ENCODE assay signal across 21 mouse cellular contexts in genomic region chr2:148467921-148468440, GRCm38 (mm10). TPM values are rescaled to one million over a fixed set of nuclear protein-coding genes. Genes with fewer than 3 reads are reported as not detected.
DNase-seq lines count a peak whose midpoint lies in the region; ATAC-seq and TF ChIP-seq lines count a peak whose summit lies in the region.
"Had no signal": no experiment of that assay in that cellular context is flagged by ENCODE, and none has a peak within 500 bp of the region (broad histone marks: within the 10 kb centered on the region; RNA-seq: fewer than 3 reads in every experiment).

No protein-coding gene starts in this region.

- no peak for TF ChIP-seq CTCF in lung, postnatal 0 days (IDR thresholded peaks at IDR 0.05)

- H3K9ac ChIP-seq in heart, embryonic 15.5 days = no peak overlapping the region
- H3K9ac ChIP-seq in kidney, embryonic 14.5 days (ENCODE audit: low read depth, low read length) = no peak overlapping the region
- H3K9ac ChIP-seq in lung, postnatal 0 days (replicated peaks; ENCODE audit: low read depth) = no peak overlapping the region
- H3K9ac ChIP-seq: embryonic facial prominence, embryonic 12.5 days; forebrain, postnatal 0 days; hindbrain, embryonic 13.5 days; midbrain, embryonic 12.5 days; stomach, embryonic 15.5 days had no signal

- 68% methylated on average over 3 of the region's 3 CpGs for WGBS in heart, embryonic 15.5 days
- 74% methylated on average over 3 of the region's 3 CpGs for WGBS in kidney, embryonic 14.5 days
- 65% methylated on average over 3 of the region's 3 CpGs for WGBS in lung, postnatal 0 days

- H3K36me3 ChIP-seq in heart, embryonic 15.5 days = no peaks in the 10 kb centered on the region
- no peaks in the 10 kb centered on the region for H3K36me3 ChIP-seq in kidney, embryonic 14.5 days (ENCODE audit: control insufficient read depth, insufficient read depth, low read length)
- H3K36me3 ChIP-seq in lung, postnatal 0 days (ENCODE audit: insufficient read depth, low read length) = no peaks in the 10 kb centered on the region
- H3K36me3 ChIP-seq: embryonic facial prominence, embryonic 12.5 days; hindbrain, embryonic 13.5 days; limb, embryonic 10.5 days; midbrain, embryonic 12.5 days; stomach, embryonic 15.5 days had no signal

- no peak for TF ChIP-seq EP300 in lung, postnatal 0 days (IDR thresholded peaks at IDR 0.05)

- no peak overlapping the region for H3K4me3 ChIP-seq in heart, embryonic 15.5 days
- H3K4me3 ChIP-seq in kidney, embryonic 14.5 days (ENCODE audit: low read length) = no peak overlapping the region
- H3K4me3 ChIP-seq in lung, postnatal 0 days (ENCODE audit: low read depth, low read length) = no peak overlapping the region
- H3K4me3 ChIP-seq: embryonic facial prominence, embryonic 12.5 days; hindbrain, embryonic 13.5 days; limb, embryonic 10.5 days; midbrain, embryonic 12.5 days; stomach, embryonic 15.5 days had no signal

- H3K9me3 ChIP-seq in heart, embryonic 15.5 days (replicated peaks) = no peaks in the 10 kb centered on the region
- H3K9me3 ChIP-seq in kidney, embryonic 14.5 days (ENCODE audit: control insufficient read depth, low read length) = no peaks in the 10 kb centered on the region
- no peaks in the 10 kb centered on the region for H3K9me3 ChIP-seq in lung, postnatal 0 days (ENCODE audit: low read length)
- H3K9me3 ChIP-seq: embryonic facial prominence, embryonic 12.5 days; hindbrain, embryonic 13.5 days; limb, embryonic 10.5 days; midbrain, embryonic 12.5 days; stomach, embryonic 15.5 days had no signal

- no peaks in the 10 kb centered on the region for H3K27me3 ChIP-seq in heart, embryonic 15.5 days
- H3K27me3 ChIP-seq in kidney, embryonic 14.5 days (ENCODE audit: control insufficient read depth, insufficient read depth, low read length) = no peaks in the 10 kb centered on the region
- no peaks in the 10 kb centered on the region for H3K27me3 ChIP-seq in lung, postnatal 0 days (replicated peaks; ENCODE audit: insufficient read depth, low read length)
- H3K27me3 ChIP-seq: embryonic facial prominence, embryonic 12.5 days; hindbrain, embryonic 13.5 days; midbrain, embryonic 12.5 days; stomach, embryonic 15.5 days had no signal

- peaks cover 8% of the 10 kb centered on the region for H3K4me1 ChIP-seq in heart, embryonic 15.5 days (replicated peaks)
- H3K4me1 ChIP-seq in kidney, embryonic 14.5 days (ENCODE audit: control insufficient read depth, insufficient read depth, low read length) = no peaks in the 10 kb centered on the region
- no peaks in the 10 kb centered on the region for H3K4me1 ChIP-seq in lung, postnatal 0 days (ENCODE audit: insufficient read depth, low read depth, low read length)
- H3K4me1 ChIP-seq: hindbrain, embryonic 13.5 days; limb, embryonic 10.5 days; midbrain, embryonic 12.5 days; stomach, embryonic 15.5 days had no signal

- no peak overlapping the region for H3K4me2 ChIP-seq in heart, embryonic 15.5 days
- H3K4me2 ChIP-seq in kidney, embryonic 14.5 days (replicated peaks; ENCODE audit: low read depth, low read length) = no peak overlapping the region
- no peak overlapping the region for H3K4me2 ChIP-seq in lung, postnatal 0 days (replicated peaks; ENCODE audit: low read depth, low read length)
- H3K4me2 ChIP-seq: embryonic facial prominence, embryonic 12.5 days; hindbrain, embryonic 13.5 days; midbrain, embryonic 12.5 days; stomach, embryonic 15.5 days had no signal

- DNase-seq in heart, postnatal 10 days = no peak
- no peak for DNase-seq in kidney, adult 8-10 months
- no peak for DNase-seq in lung, postnatal 0 days (ENCODE audit: low spot score)
- no peak for DNase-seq in lung, postnatal 25 days (ENCODE audit: low spot score)
- no peak for DNase-seq in left cerebral cortex, postnatal 4 days
- DNase-seq: adrenal gland, adult 2 months; cerebellum, adult 18-20 months; cerebellum, postnatal 25 days; forebrain, postnatal 0 days; gastrocnemius, postnatal 36 days; liver; lung, postnatal 10 days; thymus, postnatal 25 days had no signal

- no peak for ATAC-seq in heart, embryonic 15.5 days (replicated peaks; ENCODE audit: insufficient number of reproducible peaks, insufficient read depth, low FRiP score, low read depth)
- no peak for ATAC-seq in kidney, embryonic 14.5 days (ENCODE audit: low FRiP score, low TSS enrichment)
- peak; percentile 23; the same call in 1 of the 2 replicates for ATAC-seq in lung, postnatal 0 days
- ATAC-seq: forebrain, postnatal 0 days had no signal

- intact Hi-C loops in heart, postnatal 10 days (cut with DNase I) = no loop called here
- intact Hi-C loops in left cerebral cortex, postnatal 4 days (cut with DNase I) = no loop called here

- H3K27ac ChIP-seq in heart, embryonic 15.5 days = peak overlapping the region; percentile 15; the same call in 1 of the 2 replicates
- peak overlapping the region; percentile 30; the same call in 1 of the 2 replicates for H3K27ac ChIP-seq in kidney, embryonic 14.5 days (ENCODE audit: low read depth, low read length)
- H3K27ac ChIP-seq in lung, postnatal 0 days (ENCODE audit: low read length) = no peak overlapping the region
- H3K27ac ChIP-seq: embryonic facial prominence, embryonic 12.5 days; hindbrain, embryonic 13.5 days; limb, embryonic 10.5 days; midbrain, embryonic 12.5 days; stomach, embryonic 15.5 days had no signal

RNA-seq across cellular contexts. Expression of gene Cd93, which starts 24.6 kb away (rescaled TPM):
- 25.7 and 26.2 TPM in 2 replicates for polyA plus RNA-seq in heart, embryonic 15.5 days (2015; fragmentation: Nextera tagmentation; extraction: Ambion mirVana)
- 100 to 1,000 TPM; 163 to 201 TPM for total RNA-seq in heart, postnatal 10 days (2021)
- 14.0 and 16.0 TPM in 2 replicates for polyA plus RNA-seq in kidney, embryonic 14.5 days (2014; fragmentation: Nextera tagmentation; extraction: Ambion mirVana)
- 55.9 and 59.7 TPM in 2 replicates for polyA plus RNA-seq in lung, postnatal 0 days (2015; fragmentation: Nextera tagmentation; extraction: Ambion mirVana)
- 10 to 100 TPM; 24.7 to 26.9 TPM for total RNA-seq in left cerebral cortex, postnatal 4 days (2021)
- total RNA-seq: MEL had no signal

RNA-seq across cellular contexts. Expression of gene Thbd, which starts 60.0 kb away (rescaled TPM):
- 15.9 and 22.8 TPM in 2 replicates for polyA plus RNA-seq in heart, embryonic 15.5 days (2015; fragmentation: Nextera tagmentation; extraction: Ambion mirVana)
- 10 to 100 TPM; 54.0 to 55.4 TPM for total RNA-seq in heart, postnatal 10 days (2021)
- 3.7 and 6.7 TPM in 2 replicates for polyA plus RNA-seq in kidney, embryonic 14.5 days (2014; fragmentation: Nextera tagmentation; extraction: Ambion mirVana)
- 227 and 232 TPM in 2 replicates for polyA plus RNA-seq in lung, postnatal 0 days (2015; fragmentation: Nextera tagmentation; extraction: Ambion mirVana)
- 10 to 100 TPM; 12.8 to 12.9 TPM for total RNA-seq in left cerebral cortex, postnatal 4 days (2021)
- total RNA-seq: MEL had no signal
